Mouse (Mus musculus) left cerebral cortex, adult 18-20 months (tissue): ENCODE measurements around the gene Tnrc18. TPM values are rescaled to one million over a fixed set of nuclear protein-coding genes. Genes with fewer than 3 reads are reported as not detected.

Experiments used
- DNase-seq, 2 experiments: peaks; one replicate each; pipeline ENCODE4 v3.0.0; 2021 to 2022; ENCODE audit warnings: low spot score in 2 of 2, mixed read lengths in 1 of 2
- total RNA-seq, 2 experiments: library from RNA; stranded (reverse); gene quantifications; 2 replicates each; pipeline ENCODE4 v1.2.3; 2021

The Tnrc18 gene
- total RNA-seq, 2 experiments from 2014 or later: 116 to 122 TPM

DNA sequence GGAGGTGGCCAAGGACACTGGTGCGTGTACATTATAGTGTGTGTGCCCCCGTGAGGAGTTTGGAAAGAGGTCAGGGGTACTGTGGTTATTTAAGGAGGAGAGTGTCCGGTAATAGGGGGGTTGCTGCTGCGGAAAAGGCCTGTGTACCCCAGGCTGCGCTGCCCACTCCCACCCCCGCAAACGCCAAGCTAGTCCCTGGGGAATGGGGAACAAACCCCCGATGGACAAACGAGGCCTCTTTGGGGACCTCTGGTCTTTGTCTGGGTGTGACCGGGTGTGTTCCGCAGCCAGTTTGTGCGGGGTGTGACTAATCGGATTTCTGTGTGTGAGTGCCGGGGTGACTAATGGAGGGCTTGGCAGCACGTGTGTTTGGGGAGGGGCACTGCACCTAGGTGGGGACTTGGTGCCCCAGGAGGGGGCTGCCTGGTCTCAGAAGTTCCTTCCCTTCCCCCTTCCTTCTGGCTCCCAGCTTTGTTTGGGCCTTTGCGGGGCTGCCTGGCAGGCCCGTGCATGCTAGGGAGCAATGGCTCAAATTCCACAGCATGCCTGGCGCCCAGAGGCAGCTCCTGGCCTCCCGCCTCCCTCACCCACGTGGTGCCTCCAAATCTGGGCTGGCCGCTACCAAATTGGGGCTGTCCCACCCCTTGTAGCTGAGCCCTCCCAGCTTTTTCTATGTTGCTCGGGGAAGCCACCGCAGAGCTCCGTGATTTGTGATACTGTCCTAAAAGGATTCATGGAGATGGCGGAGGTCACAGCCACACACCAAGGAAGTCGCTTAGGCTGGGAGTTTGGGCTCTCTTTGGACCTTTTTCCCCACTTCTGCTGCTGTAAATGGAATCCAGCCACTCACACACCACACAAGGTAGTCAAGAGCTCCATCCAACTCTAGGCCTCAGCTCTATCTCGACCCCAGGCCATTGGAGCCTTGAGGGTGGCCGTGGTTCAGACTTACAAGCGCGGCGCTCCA lies 5.9 kb upstream of the Tnrc18 start:
- DNase-seq: peak; percentile 65 to 76

DNA sequence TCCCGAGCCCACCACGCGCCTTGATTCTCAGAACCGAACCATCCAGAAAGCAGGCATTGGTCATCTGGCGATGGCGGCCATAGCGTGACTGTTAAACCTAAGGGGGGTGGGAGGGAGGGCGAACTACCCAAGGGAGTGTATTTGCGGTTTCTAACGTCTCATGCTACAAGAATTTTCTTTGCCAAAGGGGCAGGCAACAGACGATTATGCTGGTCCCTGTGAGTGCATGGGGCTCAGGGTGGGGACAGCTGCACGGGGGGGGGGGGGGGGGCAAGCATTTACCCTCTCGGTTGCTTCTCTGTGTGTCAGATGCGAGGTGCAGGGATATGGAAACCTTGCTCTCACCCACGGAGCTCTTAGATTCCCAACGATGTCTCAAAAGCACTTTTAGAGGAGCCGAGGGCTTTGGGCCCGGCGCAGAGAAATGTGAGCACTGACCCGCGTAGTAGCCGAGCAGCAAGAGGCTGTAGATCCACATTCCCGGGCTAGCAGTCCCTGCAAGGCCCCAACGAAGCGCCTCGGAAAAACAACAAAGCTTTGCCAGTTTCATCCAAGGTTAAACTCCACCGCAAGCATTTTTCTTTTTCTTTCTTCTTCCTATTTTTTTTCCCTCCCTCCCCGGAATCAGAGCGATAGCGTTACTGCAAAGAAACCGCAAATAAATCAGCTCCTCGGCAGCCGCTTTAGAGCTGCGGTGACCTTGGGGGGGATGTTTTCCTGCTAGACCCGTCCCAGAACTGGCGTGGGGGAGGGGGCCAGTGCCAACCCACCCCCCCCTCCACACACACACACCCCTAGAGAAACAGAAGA lies 5.0 kb upstream of the Tnrc18 start:
- DNase-seq: peak; percentile 20 to 40

DNA sequence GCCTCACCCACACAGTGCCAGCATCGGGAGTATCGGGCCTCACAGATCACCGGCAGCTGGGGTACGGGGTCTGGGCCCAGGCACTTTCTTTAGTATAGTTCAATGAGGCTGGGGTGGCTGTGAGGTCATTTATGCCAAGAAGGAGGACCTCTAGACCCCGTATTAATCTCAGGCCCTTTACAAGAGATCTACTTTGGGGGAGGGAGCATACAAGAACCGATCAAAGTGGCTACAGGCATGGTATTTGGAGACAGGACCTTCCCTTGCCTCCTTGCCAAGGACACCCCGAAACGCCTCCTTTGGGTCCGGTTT lies 4.5 kb upstream of the Tnrc18 start:
- DNase-seq: no peak

DNA sequence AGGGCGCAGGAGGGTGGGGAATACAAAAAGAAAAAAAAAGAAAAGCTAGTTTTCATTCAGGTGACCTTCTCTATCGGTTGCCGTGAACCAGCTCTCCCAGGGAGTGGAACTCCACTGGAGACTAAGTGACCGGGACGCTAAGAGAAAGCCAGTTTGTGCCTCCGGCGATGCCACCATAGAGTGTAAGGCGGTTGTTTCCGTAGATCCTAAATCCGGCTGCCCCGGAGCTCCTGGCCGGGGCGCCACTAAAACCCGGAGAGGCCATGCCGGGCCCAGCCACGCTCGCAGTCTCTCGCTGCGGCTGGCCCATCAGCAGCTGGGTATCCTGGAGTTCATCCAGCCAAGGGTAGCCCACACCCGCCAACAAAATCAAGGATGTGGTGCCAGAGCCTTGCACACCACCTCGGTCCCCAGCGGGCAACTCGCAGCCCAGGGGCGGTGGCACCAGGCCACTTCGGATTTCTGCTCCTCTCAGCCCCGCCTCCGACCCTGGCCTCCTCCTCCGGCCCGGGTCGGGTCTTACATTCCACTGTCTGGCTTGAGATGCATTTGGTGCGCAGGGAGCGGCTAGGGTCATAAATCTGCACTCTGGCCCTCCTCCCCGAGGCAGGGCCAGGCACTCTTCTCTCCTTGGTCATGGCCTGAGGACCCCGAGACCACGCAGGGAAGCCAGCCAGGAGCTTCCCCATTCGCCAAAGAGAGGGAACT lies 4.0 kb upstream of the Tnrc18 start:
- peak; percentile 63 to 70 for DNase-seq

DNA sequence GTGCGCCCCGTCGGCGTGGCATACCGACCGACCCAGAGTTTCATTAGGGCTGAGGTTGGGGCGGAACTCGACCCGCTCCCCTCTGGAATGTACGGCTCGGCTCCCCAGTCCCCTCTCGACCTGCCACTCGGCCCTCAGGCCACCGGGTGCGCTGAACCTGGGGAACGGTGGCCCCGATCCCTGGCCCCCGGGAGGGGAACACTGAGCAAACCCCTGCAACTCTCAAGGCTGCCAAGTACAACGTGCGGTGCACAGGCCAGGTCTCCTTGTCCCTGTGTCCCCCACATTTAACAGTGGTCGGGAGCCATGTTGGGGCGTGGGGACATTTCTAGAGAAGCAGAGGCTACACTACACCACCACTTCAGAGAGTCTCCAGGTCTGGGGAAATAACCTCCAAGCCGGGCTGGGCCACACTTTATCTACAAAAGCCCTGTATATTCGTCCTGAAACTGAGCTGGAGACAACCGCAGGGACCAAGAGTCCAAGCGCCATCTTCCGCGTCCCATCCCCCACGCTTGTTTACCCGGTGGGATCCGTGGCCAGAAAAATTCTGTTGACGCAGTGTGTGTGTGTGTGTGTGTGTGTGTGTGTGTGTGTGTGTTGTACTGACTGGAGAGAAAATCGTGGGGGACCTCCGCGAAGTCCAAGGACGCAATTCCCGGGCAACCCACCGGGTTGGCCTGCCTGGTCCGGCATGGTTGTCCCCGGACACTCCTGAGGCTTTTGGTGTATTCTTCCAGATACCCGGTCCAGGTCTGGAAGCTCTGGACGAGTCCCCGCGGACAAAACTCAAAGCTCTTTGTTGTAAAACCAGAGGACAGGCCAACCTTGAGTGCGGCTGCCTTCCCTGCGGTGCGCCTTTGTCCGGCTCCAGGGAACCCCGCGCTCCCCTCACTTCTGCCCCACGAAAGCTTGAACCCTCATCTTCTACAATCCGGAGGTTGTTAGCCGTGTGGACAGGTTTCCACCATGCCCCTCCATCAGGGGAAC lies 3.1 kb upstream of the Tnrc18 start:
- DNase-seq: peak; percentile 68 to 69

DNA sequence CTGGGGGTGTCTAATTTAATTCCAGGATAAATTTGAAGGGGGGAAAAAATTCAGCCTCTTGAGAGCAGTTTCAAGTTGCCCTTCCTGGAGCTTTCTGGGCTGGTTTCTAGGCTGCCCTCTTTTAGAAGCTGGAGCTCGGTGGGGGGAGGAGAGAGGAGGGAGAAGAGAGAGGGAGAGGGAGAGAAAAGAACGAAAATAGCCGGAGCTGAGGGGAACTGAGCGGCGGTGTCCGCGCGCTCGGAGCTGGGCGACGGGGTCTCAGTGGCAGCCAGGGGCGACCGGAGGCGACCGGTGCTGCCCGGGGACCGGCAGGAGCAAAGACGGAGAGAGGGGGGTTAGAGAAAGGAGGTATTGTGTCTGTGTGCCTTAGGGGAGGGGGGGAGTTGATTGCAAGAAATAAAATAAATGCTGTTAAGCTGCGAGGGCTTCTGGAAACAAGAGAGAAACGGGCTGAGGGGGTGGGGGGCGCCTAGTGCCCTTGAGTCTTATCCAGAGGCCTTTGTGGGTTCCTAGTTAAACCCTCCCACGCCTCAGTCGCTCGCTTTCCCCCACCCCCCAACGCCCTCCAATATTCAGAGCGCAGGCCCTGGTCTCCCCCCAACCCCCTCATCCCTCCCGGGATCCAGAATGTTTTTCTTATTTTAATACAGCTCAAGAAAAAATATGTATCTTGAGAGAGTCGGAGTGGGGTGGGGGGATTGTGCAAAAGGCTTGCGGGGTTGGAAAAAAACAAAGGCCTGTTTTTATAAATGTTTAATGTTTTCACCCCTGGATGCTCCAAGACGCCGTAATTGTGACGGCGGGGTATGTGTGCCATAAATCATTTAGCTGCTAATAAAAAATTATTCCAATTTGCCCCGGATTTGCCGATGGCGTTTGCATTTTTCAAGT lies 2.2 kb upstream of the Tnrc18 start:
- DNase-seq: peak; percentile 76 to 78

DNA sequence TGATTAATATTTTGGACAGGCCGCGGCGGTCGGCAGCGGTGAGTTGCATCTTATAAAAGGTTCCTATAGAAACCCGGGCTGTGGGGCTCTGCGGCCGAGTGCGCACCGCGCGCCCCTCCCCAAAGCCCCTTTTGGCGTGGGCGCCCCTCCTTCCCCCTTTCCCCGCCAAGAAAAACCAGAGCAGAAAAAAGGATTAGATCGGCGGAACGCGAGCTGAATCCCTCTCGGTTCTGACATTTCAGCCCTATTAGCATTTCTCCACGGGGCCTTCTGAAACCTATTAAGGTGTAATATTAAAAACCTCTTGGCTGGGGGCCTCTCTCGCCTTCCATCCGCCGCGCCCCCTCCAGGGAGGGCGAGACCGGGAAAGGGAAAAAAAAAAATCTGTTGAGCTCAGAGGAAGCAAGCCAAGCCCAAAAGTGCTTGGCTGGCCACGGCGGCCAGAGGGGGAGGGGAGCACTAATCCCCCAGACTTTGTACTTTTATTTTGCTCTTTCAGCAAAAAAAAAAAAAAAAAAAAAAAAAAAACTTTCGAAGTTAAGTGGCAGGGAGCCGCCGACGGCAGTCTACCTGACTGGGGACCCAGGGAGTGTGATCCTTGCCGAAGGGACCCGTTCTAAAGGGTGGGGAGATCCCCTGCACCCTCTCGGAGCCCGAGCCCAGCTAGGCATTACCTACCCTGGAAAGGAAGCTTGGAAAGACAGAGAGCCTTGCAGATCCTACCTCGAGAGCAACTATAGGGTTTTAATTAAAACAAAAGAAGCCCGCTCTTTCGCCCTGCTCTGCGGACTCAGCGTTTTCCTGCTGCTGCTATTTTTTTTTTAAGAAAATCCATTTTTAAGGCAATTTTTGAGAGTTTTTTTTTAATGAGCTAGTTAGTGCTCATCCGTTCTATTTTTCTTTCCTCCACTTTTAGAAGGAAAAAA lies 1.2 kb upstream of the Tnrc18 start:
- peak; percentile 33 to 53 for DNase-seq

DNA sequence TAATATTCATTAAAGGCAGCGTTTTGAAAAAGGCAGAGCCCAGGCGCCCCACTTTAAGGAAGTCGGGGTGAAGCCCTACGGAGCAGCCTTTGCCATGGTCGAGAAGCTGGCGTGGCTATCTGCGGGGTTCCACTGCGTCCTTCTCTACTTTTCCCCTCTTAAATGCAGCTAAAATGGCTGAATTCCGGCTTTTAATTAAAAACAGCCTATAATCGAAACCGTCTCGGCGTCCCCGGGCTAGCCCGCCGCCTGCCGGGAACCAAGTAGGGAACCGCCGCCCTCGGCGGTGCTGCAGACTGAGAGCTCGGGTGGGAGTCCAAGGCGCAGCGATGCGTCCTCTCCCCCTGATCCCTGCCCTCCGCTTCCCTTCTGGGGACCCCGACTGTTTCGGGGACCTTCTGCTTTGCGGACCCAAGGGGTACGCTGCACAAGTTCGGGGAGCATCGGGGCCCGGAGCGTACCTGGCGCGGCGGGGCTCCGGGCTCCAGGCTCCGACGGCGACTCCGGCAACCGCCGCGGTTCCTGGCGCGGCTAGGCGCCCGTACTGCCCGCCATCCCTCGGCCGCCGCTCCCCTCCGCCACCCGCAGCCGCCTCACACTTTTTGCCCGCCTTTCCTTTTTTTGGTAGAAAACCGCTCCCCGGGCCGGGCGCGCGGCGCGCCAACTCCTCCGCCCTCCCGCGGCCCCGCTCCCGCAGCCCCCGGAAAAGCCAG lies 495 bp downstream of the Tnrc18 start:
- peak; percentile 69 to 76 for DNase-seq

DNA sequence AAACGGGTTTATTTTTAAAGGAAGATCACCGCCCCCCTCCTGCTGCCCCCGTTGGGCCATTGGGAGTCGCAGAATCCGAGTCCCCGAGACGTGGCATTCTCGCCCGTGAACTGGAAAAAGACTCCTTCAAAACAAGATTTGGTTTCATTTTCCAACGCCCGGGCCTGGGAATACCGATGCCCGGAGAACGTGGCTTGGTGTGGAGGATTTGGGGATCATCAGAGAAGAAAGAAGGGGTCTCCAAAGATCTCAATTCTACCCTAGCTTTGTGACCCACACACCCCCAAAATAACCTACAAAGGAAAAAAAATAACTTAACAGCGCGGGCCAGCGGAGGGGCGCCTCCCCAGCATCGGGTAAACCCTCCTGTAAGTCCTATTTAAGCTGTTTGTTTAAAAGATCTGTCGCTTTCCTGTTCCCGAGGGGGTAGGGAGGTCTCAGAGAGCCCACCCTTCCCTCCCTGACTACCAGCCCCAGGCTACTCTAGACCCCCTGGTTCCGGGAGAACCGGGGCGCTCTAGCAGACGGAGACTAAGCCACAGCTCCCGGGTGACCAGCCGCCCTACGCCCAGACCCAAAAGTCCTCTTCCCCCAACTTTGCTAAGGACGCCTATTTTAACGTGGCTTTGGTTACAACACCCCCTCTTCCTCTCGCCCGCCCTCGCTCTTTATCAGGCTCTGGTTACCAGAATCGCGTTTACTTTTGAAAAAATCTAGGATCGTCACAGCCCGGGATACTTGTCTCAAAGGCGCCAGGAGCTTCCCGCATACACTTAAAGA lies 1.2 kb downstream of the Tnrc18 start:
- peak; percentile 36 to 57 for DNase-seq

DNA sequence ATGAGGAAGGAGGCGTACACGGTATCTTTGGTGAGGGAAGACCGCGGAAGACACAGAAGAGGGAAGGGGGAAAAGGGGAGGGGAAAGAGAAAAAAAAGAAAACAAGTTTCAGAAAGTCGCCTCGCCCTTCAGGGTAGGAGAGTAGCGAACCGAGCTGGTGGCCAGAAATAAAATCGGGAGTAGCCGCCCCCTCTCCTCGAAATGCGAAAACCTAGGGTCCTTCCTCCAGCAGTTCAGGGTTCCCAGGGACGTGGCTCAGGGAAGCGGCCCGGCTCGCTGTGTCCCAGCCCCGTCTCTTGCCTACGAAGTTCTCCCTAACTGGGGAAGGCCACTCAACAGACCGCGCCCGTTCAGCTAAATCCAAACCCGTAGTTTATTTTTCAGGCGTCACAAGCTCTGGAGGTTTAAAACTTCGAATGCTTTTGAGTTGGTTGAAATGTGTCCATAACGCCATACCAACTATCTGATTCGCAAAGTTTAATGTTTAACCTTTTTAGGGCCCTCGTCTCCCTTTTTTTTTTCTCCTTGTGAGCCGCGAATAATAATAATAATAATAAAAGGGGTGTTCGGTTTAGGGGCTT lies 2.0 kb downstream of the Tnrc18 start:
- DNase-seq: peak in 1 of 2 experiments; percentile 38

DNA sequence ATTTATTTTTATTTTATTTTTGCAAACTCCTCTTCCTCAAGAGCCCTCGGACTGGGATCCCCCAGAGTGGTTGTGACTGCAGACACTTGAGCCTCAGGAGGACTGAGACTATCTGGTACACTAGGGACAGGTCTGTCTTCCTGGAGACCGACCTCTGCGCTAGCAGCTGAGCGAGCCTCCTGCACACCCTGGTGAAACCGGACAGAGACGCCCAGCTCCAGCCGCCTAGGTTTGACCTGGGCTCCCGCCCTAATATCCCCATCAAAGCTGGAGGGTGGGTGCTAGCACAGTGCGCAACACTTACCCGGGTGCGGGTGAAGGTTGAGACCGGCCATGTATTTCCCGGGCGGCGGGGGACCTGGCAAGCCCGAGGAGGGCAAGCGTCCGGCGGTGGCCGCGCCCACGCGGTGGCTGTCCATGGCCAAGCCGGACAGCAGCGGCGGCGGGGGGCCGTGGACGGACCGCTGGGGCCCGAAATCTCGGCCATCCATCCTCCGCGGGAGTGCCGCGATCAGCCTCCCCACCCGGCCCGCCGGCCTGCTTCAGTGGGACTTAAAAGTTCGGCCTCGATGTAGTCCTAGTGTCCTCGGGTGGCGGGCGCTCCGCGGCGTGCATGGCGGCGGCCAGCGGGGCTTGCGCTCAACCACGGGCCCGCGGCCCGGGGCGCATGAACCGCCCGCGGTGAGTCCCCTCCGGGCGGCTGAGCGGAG lies 2.6 kb downstream of the Tnrc18 start:
- peak in 1 of 2 experiments; percentile 21 for DNase-seq

DNA sequence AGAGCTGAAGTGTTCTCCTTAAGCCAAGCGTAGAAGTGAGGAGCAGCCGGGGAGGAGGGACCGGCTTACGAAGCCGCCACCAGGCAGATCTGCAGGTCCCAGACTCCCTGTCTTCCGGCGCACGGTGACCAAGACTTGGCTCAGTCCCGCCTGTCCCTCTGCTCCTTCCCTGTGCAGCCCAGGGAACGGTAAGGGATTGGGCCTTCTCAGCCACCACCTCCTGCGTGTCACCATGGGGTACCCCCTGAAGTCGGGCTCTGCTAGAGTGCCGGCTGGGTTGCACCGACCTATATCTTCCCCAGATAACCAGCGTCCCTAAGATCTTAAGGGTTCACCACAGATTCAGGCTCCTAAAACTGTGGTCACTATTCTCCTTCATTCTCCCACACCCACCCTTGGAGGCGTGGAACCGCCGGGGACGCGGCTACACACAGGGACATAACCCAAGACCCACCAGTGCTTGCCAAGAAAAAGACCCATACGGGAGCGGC lies 3.3 kb downstream of the Tnrc18 start:
- peak; percentile 37 to 47 for DNase-seq

DNA sequence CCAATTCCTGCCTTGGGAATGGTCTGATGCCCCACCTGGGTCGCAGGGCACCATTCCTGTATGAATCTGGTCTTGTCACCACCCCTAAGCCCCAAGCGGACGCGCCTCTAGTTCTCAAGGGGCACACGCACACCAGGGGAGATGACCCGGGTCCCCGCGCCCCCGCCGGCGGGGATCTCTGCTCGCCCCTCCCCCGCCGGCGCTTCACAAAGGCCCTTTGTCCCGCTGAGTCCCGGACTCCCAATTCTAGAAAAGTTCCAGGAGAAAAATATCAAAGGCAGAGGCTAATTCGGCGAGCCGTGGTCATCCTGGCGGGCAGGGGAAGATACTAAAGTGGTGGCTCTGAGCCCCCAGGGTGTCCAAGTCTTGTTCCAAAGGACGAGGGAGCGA lies 3.7 kb downstream of the Tnrc18 start:
- peak in 1 of 2 experiments; percentile 31 for DNase-seq

DNA sequence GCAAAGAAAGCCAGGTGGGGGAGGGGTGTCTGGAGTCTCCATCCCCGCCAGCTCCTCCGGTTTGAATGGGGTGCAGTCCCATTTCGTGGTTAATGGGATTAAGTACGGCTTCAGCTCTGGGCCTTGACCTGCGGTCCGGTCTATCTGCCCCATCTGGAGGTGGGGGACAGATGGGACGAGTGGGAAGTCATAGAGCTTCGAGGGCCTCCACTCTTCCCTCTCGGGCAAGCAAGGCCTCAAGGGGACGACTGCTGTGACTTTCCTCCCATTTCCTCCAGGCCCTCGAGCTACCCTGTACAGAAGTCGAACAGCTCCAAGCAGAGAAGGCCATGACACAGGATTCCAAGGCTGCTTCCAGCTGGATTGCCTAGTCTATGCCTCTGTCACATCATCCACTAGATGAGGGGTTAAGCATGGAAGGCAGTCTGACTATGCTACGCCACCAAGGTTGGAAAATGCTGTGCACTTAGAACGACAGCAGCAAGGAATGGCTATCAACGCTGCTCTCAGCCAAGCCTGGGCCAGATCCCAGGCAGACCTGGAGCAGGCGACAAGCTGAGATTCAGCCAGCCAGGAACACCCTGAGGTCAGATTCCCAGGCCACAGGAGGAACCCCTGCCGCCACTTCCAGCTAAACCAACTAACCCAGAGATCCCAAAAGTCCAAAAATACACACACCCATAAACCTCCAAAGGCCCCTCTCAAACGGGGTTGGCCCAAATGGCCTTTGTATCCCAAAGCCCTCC lies 4.3 kb downstream of the Tnrc18 start:
- DNase-seq: peak in 1 of 2 experiments; percentile 27

DNA sequence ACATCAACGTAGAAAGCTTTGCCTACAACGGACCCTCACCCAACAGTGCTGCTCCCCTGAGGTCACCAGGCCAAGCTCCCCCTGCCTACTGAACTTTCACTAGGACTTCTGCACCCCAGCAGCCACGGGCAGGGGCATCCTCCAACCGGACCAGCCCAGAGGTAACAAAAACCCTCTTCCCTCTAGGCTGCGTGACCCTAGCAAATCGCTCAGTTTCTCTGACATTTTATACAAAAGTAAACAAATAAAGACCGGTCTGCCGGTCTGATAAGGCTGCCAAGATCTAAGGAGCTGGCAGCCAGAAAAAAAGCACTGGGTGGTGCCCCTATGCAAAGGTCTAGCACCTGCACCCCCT lies 4.9 kb downstream of the Tnrc18 start:
- DNase-seq: no peak
